In genomic region chr12:21201485-21202269, GRCm38 (mm10) we compare ENCODE assay signal across 19 mouse cellular contexts.
A peak's percentile ranks its signal among the peaks of the same experiment; 100 is the strongest.
DNase-seq lines count a peak whose midpoint lies in the region; ATAC-seq lines count a peak whose summit lies in the region.
"Had no signal": no experiment of that assay in that cellular context is flagged by ENCODE, and none has a peak within 500 bp of the region (broad histone marks: within the 10 kb centered on the region; RNA-seq: fewer than 3 reads in every experiment).

No protein-coding gene starts in this region.

- no peak overlapping the region for H3K4me2 ChIP-seq in liver, embryonic 12.5 days
- H3K4me2 ChIP-seq: embryonic facial prominence, embryonic 13.5 days; heart, embryonic 12.5 days; hindbrain, embryonic 14.5 days had no signal

- peak overlapping the region; percentile 60 for H3K27ac ChIP-seq in liver, embryonic 12.5 days
- H3K27ac ChIP-seq: embryonic facial prominence, embryonic 13.5 days; gastrocnemius, adult 2 months; hindbrain, embryonic 14.5 days; kidney, postnatal 0 days; macrophage; midbrain, embryonic 10.5 days had no signal

- H3K9me3 ChIP-seq in liver, embryonic 12.5 days (replicated peaks) = no peaks in the 10 kb centered on the region
- H3K9me3 ChIP-seq: embryonic facial prominence, embryonic 13.5 days; heart, embryonic 12.5 days; midbrain, embryonic 10.5 days had no signal

- no peaks in the 10 kb centered on the region for H3K27me3 ChIP-seq in liver, embryonic 12.5 days (replicated peaks)
- H3K27me3 ChIP-seq: embryonic facial prominence, embryonic 13.5 days; heart, embryonic 12.5 days had no signal

- 56% methylated on average over 10 of the region's 10 CpGs for WGBS in liver, embryonic 12.5 days (ENCODE audit: insufficient replicate concordance)

- 0 out of 2 replicates have a peak, but pooled peaks cover 2% of the 10 kb centered on the region for H3K36me3 ChIP-seq in liver, embryonic 12.5 days

- peak; percentile 39 to 58 for DNase-seq in layer of hippocampus, adult 18-20 months (ENCODE audit: low spot score in 2 of 2)
- DNase-seq in layer of hippocampus, postnatal 10 days (ENCODE audit: low spot score in 2 of 2) = no peak
- peak; percentile 49 for DNase-seq in right cerebral cortex, postnatal 25 days
- DNase-seq in right cerebral cortex, postnatal 10 days (ENCODE audit: low spot score in 2 of 2) = no peak
- DNase-seq in yolk sac, embryonic 10.5 days (ENCODE audit: low spot score) = peak; percentile 46
- DNase-seq in T-cell, adult 2 months (ENCODE audit: low spot score) = no peak
- DNase-seq: adrenal gland, adult 2 months; cerebellum, adult 9-10 months; gastrocnemius, adult 2 months; heart, postnatal 14 days; thymus, postnatal 25 days had no signal

- no peak overlapping the region for H3K9ac ChIP-seq in liver, embryonic 12.5 days
- H3K9ac ChIP-seq: embryonic facial prominence, embryonic 13.5 days; heart, embryonic 12.5 days; hindbrain, embryonic 14.5 days had no signal

- H3K4me1 ChIP-seq in liver, embryonic 12.5 days = peaks cover 51% of the 10 kb centered on the region

- no peak for ATAC-seq in liver, embryonic 12.5 days
- ATAC-seq: forebrain, embryonic 16.5 days had no signal

- H3K4me3 ChIP-seq in liver, embryonic 12.5 days = no peak overlapping the region
- H3K4me3 ChIP-seq: embryonic facial prominence, embryonic 13.5 days; gastrocnemius, adult 2 months; heart, embryonic 12.5 days; midbrain, embryonic 10.5 days had no signal

Comparison
In these comparisons a context has a peak if more than half of its experiments do, and no peak if none do; other contexts are left out.
1. DNase-seq: peak in layer of hippocampus, adult 18-20 months (2 of 2), right cerebral cortex, postnatal 25 days (single experiment) and yolk sac, embryonic 10.5 days (single experiment); none in layer of hippocampus, postnatal 10 days (0 of 2), right cerebral cortex, postnatal 10 days (0 of 2) and T-cell, adult 2 months (single experiment).